ENCODE assay signal across 18 mouse cellular contexts in genomic region chr7:109807616-109808485, GRCm38 (mm10). TPM values are rescaled to one million over a fixed set of nuclear protein-coding genes. Genes with fewer than 3 reads are reported as not detected.
A peak's percentile ranks its signal among the peaks of the same experiment; 100 is the strongest.
DNase-seq lines count a peak whose midpoint lies in the region; ATAC-seq lines count a peak whose summit lies in the region.
"Had no signal": no experiment of that assay in that cellular context is flagged by ENCODE, and none has a peak within 500 bp of the region (broad histone marks: within the 10 kb centered on the region; RNA-seq: fewer than 3 reads in every experiment).

No protein-coding gene starts in this region.

- H3K4me2 ChIP-seq in heart, embryonic 15.5 days = no peak overlapping the region
- H3K4me2 ChIP-seq: embryonic facial prominence, embryonic 13.5 days; forebrain, embryonic 13.5 days; limb, embryonic 13.5 days; lung, embryonic 14.5 days; neural tube, embryonic 15.5 days had no signal

- H3K36me3 ChIP-seq in heart, embryonic 15.5 days = no peaks in the 10 kb centered on the region
- H3K36me3 ChIP-seq: embryonic facial prominence, embryonic 13.5 days; limb, embryonic 13.5 days; neural tube, embryonic 15.5 days had no signal

- DNase-seq in 3T3-L1 (ENCODE audit: low read depth, low spot score) (peak; percentile 53), NIH3T3 (ENCODE audit: low read depth) (peak; percentile 57)
- peak; percentile 41 to 53 for DNase-seq in cerebellum, postnatal 14 days
- DNase-seq in left cerebral cortex, postnatal 36 days (ENCODE audit: low spot score in 2 of 2) = no peak
- DNase-seq in gastrocnemius, adult 8-10 months (ENCODE audit: low spot score in 2 of 2) = no peak
- no peak for DNase-seq in left cerebral cortex, adult 9 months (ENCODE audit: low spot score in 2 of 2)
- no peak for DNase-seq in right cerebral cortex, postnatal 4 days
- DNase-seq: adrenal gland, adult 8-10 months; kidney, postnatal 25 days; lung, embryonic 14.5 days; thymus, adult 2 months had no signal

- WGBS in heart, embryonic 15.5 days = 69% methylated on average over 8 of the region's 8 CpGs

- ATAC-seq in heart, embryonic 15.5 days (replicated peaks; ENCODE audit: insufficient number of reproducible peaks, insufficient read depth, low FRiP score, low read depth) = no peak; the same call in 1 of the 2 replicates
- ATAC-seq: forebrain, embryonic 13.5 days; inflammation-experienced regulatory T-cells, adult 6 months had no signal

- no peak overlapping the region for H3K9ac ChIP-seq in heart, embryonic 15.5 days
- H3K9ac ChIP-seq: embryonic facial prominence, embryonic 13.5 days; forebrain, embryonic 13.5 days; limb, embryonic 13.5 days; lung, embryonic 14.5 days; neural tube, embryonic 15.5 days had no signal

- intact Hi-C loops in left cerebral cortex, postnatal 36 days (cut with DNase I) = no loop called here

- H3K27ac ChIP-seq in heart, embryonic 15.5 days = peak overlapping the region; percentile 78
- H3K27ac ChIP-seq: embryonic facial prominence, embryonic 13.5 days; forebrain, embryonic 13.5 days; limb, embryonic 13.5 days; neural tube, embryonic 15.5 days had no signal

- peaks cover 33% of the 10 kb centered on the region for H3K4me1 ChIP-seq in heart, embryonic 15.5 days (replicated peaks)
- H3K4me1 ChIP-seq: embryonic facial prominence, embryonic 13.5 days; forebrain, embryonic 13.5 days; limb, embryonic 13.5 days; megakaryocyte, embryonic 14.5 days had no signal

- H3K4me3 ChIP-seq in heart, embryonic 15.5 days = no peak overlapping the region
- H3K4me3 ChIP-seq: embryonic facial prominence, embryonic 13.5 days; forebrain, embryonic 13.5 days; limb, embryonic 13.5 days; megakaryocyte, embryonic 14.5 days; neural tube, embryonic 15.5 days had no signal

- no peaks in the 10 kb centered on the region for H3K9me3 ChIP-seq in heart, embryonic 15.5 days (replicated peaks)
- H3K9me3 ChIP-seq: embryonic facial prominence, embryonic 13.5 days; forebrain, embryonic 13.5 days; limb, embryonic 13.5 days; megakaryocyte, embryonic 14.5 days; neural tube, embryonic 15.5 days had no signal

- H3K27me3 ChIP-seq in heart, embryonic 15.5 days = no peaks in the 10 kb centered on the region
- H3K27me3 ChIP-seq: embryonic facial prominence, embryonic 13.5 days; neural tube, embryonic 15.5 days had no signal

RNA-seq across cellular contexts. Expression of gene Nrip3, which starts 26.0 kb away (rescaled TPM):
- 0.26 and 0.82 TPM in 2 replicates for polyA plus RNA-seq in heart, embryonic 15.5 days (2015; fragmentation: Nextera tagmentation; extraction: Ambion mirVana)
- total RNA-seq in left cerebral cortex, postnatal 36 days (2021) = 10 to 100 TPM; 83.4 to 98.3 TPM
- under 1 TPM in 1 of 4 experiments, not detected in 3; 0.05 TPM for total RNA-seq in gastrocnemius, adult 8-10 months (2022)

RNA-seq across cellular contexts. Expression of gene Tmem9b, which starts 55.2 kb away (rescaled TPM):
- 56.4 and 57.1 TPM in 2 replicates for polyA plus RNA-seq in heart, embryonic 15.5 days (2015; fragmentation: Nextera tagmentation; extraction: Ambion mirVana)
- 10 to 100 TPM; 87.6 to 95.3 TPM for total RNA-seq in left cerebral cortex, postnatal 36 days (2021)
- total RNA-seq in gastrocnemius, adult 8-10 months (2022) = 10 to 100 TPM; 28.9 to 32.9 (median 31.3) TPM

RNA-seq across cellular contexts. Expression of gene Scube2, which starts 57.6 kb away (rescaled TPM):
- 8.5 and 9.8 TPM in 2 replicates for polyA plus RNA-seq in heart, embryonic 15.5 days (2015; fragmentation: Nextera tagmentation; extraction: Ambion mirVana)
- 1 to 10 TPM in 1 of 2 experiments, under 1 TPM in 1; 0.94 to 1.2 TPM for total RNA-seq in left cerebral cortex, postnatal 36 days (2021)
- total RNA-seq in gastrocnemius, adult 8-10 months (2022) = 1 to 10 TPM in 2 of 4 experiments, under 1 TPM in 2; 0.87 to 1.9 (median 1.3) TPM
- polyA plus RNA-seq: inflammation-experienced regulatory T-cells, adult 6 months had no signal

Comparison
In these comparisons a context has a peak if more than half of its experiments do, and no peak if none do; other contexts are left out.
1. DNase-seq: peak in 3T3-L1 (single experiment), NIH3T3 (single experiment) and cerebellum, postnatal 14 days (2 of 2); none in left cerebral cortex, postnatal 36 days (0 of 2), gastrocnemius, adult 8-10 months (0 of 2), left cerebral cortex, adult 9 months (0 of 2) and right cerebral cortex, postnatal 4 days (single experiment).
2. RNA of gene Nrip3, which starts 26.0 kb away (total RNA-seq): 83.4 to 98.3 TPM in left cerebral cortex, postnatal 36 days; 0.05 TPM in gastrocnemius, adult 8-10 months; every median in the first group is over 10 times any median in the second.